Mouse (Mus musculus): ENCODE data around the gene Pik3c2g. TPM values are rescaled to one million over a fixed set of nuclear protein-coding genes. Genes with fewer than 3 reads are reported as not detected.
A peak's percentile ranks its signal among the peaks of the same experiment; 100 is the strongest.

Pik3c2g gene
- polyA plus RNA-seq, 1 experiment from 2014 or later, result 3.0 TPM

- no peaks in the 10 kb centered on the region for H3K36me3 ChIP-seq (ENCODE audit: insufficient read depth, low read length)
- WGBS, result 45% methylated on average over 3 of the region's 3 CpGs
- H3K4me2 ChIP-seq (replicated peaks; ENCODE audit: low read depth, low read length), result no peak overlapping the region
- H3K27me3 ChIP-seq (replicated peaks; ENCODE audit: insufficient read depth, low read length), result no peaks in the 10 kb centered on the region
- no peak overlapping the region for H3K4me3 ChIP-seq (ENCODE audit: low read depth, low read length)
- H3K9ac ChIP-seq (replicated peaks; ENCODE audit: low read depth), result no peak overlapping the region
- TF ChIP-seq EP300 (IDR thresholded peaks at IDR 0.05), result no peak
- no peak for TF ChIP-seq CTCF (IDR thresholded peaks at IDR 0.05)
- no peaks in the 10 kb centered on the region for H3K4me1 ChIP-seq (ENCODE audit: insufficient read depth, low read depth, low read length)
- peak; percentile 88 for ATAC-seq
- DNase-seq (ENCODE audit: low spot score), result peak; percentile 81
- no peak overlapping the region for H3K27ac ChIP-seq (ENCODE audit: low read length)
- H3K9me3 ChIP-seq (ENCODE audit: low read length), result no peaks in the 10 kb centered on the region
These were observed 391.1 kb downstream of the Pik3c2g start for GRCm38 (mm10) chr6:139978114-139978513.

- Histone ChIP-seq H3K4me3 (ENCODE audit: low read depth, low read length) (no peak overlapping the region), H3K4me1 (ENCODE audit: insufficient read depth, low read depth, low read length) (no peaks in the 10 kb centered on the region), H3K9ac (replicated peaks; ENCODE audit: low read depth) (no peak overlapping the region), H3K27me3 (replicated peaks; ENCODE audit: insufficient read depth, low read length) (no peaks in the 10 kb centered on the region), H3K36me3 (ENCODE audit: insufficient read depth, low read length) (no peaks in the 10 kb centered on the region), H3K4me2 (replicated peaks; ENCODE audit: low read depth, low read length) (no peak overlapping the region), H3K27ac (ENCODE audit: low read length) (no peak overlapping the region), H3K9me3 (ENCODE audit: low read length) (no peaks in the 10 kb centered on the region)
- TF ChIP-seq EP300 (IDR thresholded peaks at IDR 0.05) (no peak), CTCF (IDR thresholded peaks at IDR 0.05) (no peak)
- ATAC-seq (no peak), DNase-seq (ENCODE audit: low spot score) (no peak)
These were observed 394.0 kb downstream of the Pik3c2g start for GRCm38 (mm10) chr6:139981061-139981460.

GRCm38 (mm10) chr6:139984069-139984468, 397.0 kb downstream of the Pik3c2g start:
- 96% methylated on average over 3 of the region's 3 CpGs for WGBS

GRCm38 (mm10) chr6:139986564-139986963, 399.5 kb downstream of the Pik3c2g start:
- Histone ChIP-seq H3K4me1 (ENCODE audit: insufficient read depth, low read depth, low read length) (no peaks in the 10 kb centered on the region), H3K9me3 (ENCODE audit: low read length) (no peaks in the 10 kb centered on the region), H3K9ac (replicated peaks; ENCODE audit: low read depth) (no peak overlapping the region), H3K4me2 (replicated peaks; ENCODE audit: low read depth, low read length) (no peak overlapping the region), H3K27me3 (replicated peaks; ENCODE audit: insufficient read depth, low read length) (no peaks in the 10 kb centered on the region), H3K27ac (ENCODE audit: low read length) (no peak overlapping the region), H3K36me3 (ENCODE audit: insufficient read depth, low read length) (no peaks in the 10 kb centered on the region), H3K4me3 (ENCODE audit: low read depth, low read length) (no peak overlapping the region)
- 41% methylated on average over 2 of the region's 2 CpGs for WGBS
- DNase-seq (ENCODE audit: low spot score) (peak; percentile 81), ATAC-seq (peak; percentile 75)
- TF ChIP-seq CTCF (IDR thresholded peaks at IDR 0.05) (no peak), EP300 (IDR thresholded peaks at IDR 0.05) (no peak)

More at GRCm38 (mm10) chr6:139984069-139984468, 397.0 kb downstream of the Pik3c2g start:
- H3K27me3 ChIP-seq (replicated peaks; ENCODE audit: insufficient read depth, low read length), result no peaks in the 10 kb centered on the region
- ATAC-seq, result no peak
- H3K4me2 ChIP-seq (replicated peaks; ENCODE audit: low read depth, low read length), result no peak overlapping the region
- no peaks in the 10 kb centered on the region for H3K36me3 ChIP-seq (ENCODE audit: insufficient read depth, low read length)
- H3K9me3 ChIP-seq (ENCODE audit: low read length), result no peaks in the 10 kb centered on the region
- no peak overlapping the region for H3K4me3 ChIP-seq (ENCODE audit: low read depth, low read length)
- no peaks in the 10 kb centered on the region for H3K4me1 ChIP-seq (ENCODE audit: insufficient read depth, low read depth, low read length)
- TF ChIP-seq EP300 (IDR thresholded peaks at IDR 0.05) (no peak), CTCF (IDR thresholded peaks at IDR 0.05) (no peak)
- H3K27ac ChIP-seq (ENCODE audit: low read length), result no peak overlapping the region
- no peak for DNase-seq (ENCODE audit: low spot score)
- H3K9ac ChIP-seq (replicated peaks; ENCODE audit: low read depth), result no peak overlapping the region

GRCm38 (mm10) chr6:139989075-139989474, 402.1 kb downstream of the Pik3c2g start:
- Histone ChIP-seq H3K4me3 (ENCODE audit: low read depth, low read length) (no peak overlapping the region), H3K4me1 (ENCODE audit: insufficient read depth, low read depth, low read length) (no peaks in the 10 kb centered on the region), H3K27me3 (replicated peaks; ENCODE audit: insufficient read depth, low read length) (no peaks in the 10 kb centered on the region), H3K9ac (replicated peaks; ENCODE audit: low read depth) (no peak overlapping the region), H3K27ac (ENCODE audit: low read length) (no peak overlapping the region), H3K9me3 (ENCODE audit: low read length) (no peaks in the 10 kb centered on the region), H3K36me3 (ENCODE audit: insufficient read depth, low read length) (no peaks in the 10 kb centered on the region), H3K4me2 (replicated peaks; ENCODE audit: low read depth, low read length) (no peak overlapping the region)
- TF ChIP-seq EP300 (IDR thresholded peaks at IDR 0.05), result no peak
- TF ChIP-seq CTCF (IDR thresholded peaks at IDR 0.05), result no peak
- 88% methylated on average over 6 of the region's 6 CpGs for WGBS
- no peak for ATAC-seq
- no peak for DNase-seq (ENCODE audit: low spot score)

- H3K4me2 ChIP-seq (replicated peaks; ENCODE audit: low read depth, low read length), result no peak overlapping the region
- H3K36me3 ChIP-seq (ENCODE audit: insufficient read depth, low read length), result no peaks in the 10 kb centered on the region
- H3K9me3 ChIP-seq (ENCODE audit: low read length), result no peaks in the 10 kb centered on the region
- no peak overlapping the region for H3K9ac ChIP-seq (replicated peaks; ENCODE audit: low read depth)
- DNase-seq (ENCODE audit: low spot score) (no peak), ATAC-seq (no peak)
- no peaks in the 10 kb centered on the region for H3K27me3 ChIP-seq (replicated peaks; ENCODE audit: insufficient read depth, low read length)
- H3K4me1 ChIP-seq (ENCODE audit: insufficient read depth, low read depth, low read length), result no peaks in the 10 kb centered on the region
- no peak overlapping the region for H3K4me3 ChIP-seq (ENCODE audit: low read depth, low read length)
- WGBS, result 68% methylated on average over 10 of the region's 10 CpGs
- TF ChIP-seq CTCF (IDR thresholded peaks at IDR 0.05), result no peak
- TF ChIP-seq EP300 (IDR thresholded peaks at IDR 0.05), result no peak
- no peak overlapping the region for H3K27ac ChIP-seq (ENCODE audit: low read length)
These were observed 402.6 kb downstream of the Pik3c2g start for GRCm38 (mm10) chr6:139989597-139989996.

- H3K9ac ChIP-seq (replicated peaks; ENCODE audit: low read depth), result no peak overlapping the region
- no peaks in the 10 kb centered on the region for H3K4me1 ChIP-seq (ENCODE audit: insufficient read depth, low read depth, low read length)
- TF ChIP-seq EP300 (IDR thresholded peaks at IDR 0.05), result no peak
- TF ChIP-seq CTCF (IDR thresholded peaks at IDR 0.05), result no peak
- H3K27ac ChIP-seq (ENCODE audit: low read length), result no peak overlapping the region
- no peak overlapping the region for H3K4me3 ChIP-seq (ENCODE audit: low read depth, low read length)
- no peaks in the 10 kb centered on the region for H3K36me3 ChIP-seq (ENCODE audit: insufficient read depth, low read length)
- H3K27me3 ChIP-seq (replicated peaks; ENCODE audit: insufficient read depth, low read length), result no peaks in the 10 kb centered on the region
- H3K9me3 ChIP-seq (ENCODE audit: low read length), result no peaks in the 10 kb centered on the region
- WGBS, result 71% methylated on average over 3 of the region's 3 CpGs
- ATAC-seq (no peak), DNase-seq (ENCODE audit: low spot score) (no peak)
- no peak overlapping the region for H3K4me2 ChIP-seq (replicated peaks; ENCODE audit: low read depth, low read length)
These were observed 418.2 kb downstream of the Pik3c2g start for GRCm38 (mm10) chr6:140005181-140005580.

Other genes starting within 250 kb of the Pik3c2g start
- gene Rergl, start 85.2 kb upstream of the Pik3c2g start, polyA plus RNA-seq (2015; fragmentation: Nextera tagmentation; extraction: Ambion mirVana), result not detected in 2 replicates

All from lung, postnatal 0 days (tissue).